Comparison of ENCODE assay signal across 10 mouse cellular contexts in the genomic region with DNA sequence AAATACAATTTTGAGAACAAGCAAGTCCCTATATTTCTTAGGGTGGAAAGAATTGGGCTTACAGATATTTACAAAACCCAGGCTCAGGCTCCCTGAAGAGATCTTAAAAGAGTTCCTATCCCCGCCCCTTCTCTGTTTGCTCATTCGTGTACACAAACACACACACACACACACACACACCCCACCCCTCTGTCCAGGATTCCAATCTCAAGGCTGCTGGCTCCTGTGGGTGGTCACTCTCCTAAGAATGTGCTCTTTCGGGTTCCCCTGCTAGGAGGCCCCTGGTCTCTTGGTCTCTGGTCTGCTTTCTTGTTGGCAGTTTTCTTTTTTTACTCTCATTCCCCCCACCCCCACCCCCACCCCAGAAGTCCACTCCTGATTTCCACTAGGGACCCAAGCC. TPM values are rescaled to one million over a fixed set of nuclear protein-coding genes. Genes with fewer than 3 reads are reported as not detected.
DNase-seq lines count a peak whose midpoint lies in the region; ATAC-seq lines count a peak whose summit lies in the region.
"Had no signal": no experiment of that assay in that cellular context is flagged by ENCODE, and none has a peak within 500 bp of the region (broad histone marks: within the 10 kb centered on the region; RNA-seq: fewer than 3 reads in every experiment).

No protein-coding gene starts in this region.

- H3K4me3 ChIP-seq in hindbrain, embryonic 14.5 days (replicated peaks; ENCODE audit: low read length), result no peak overlapping the region
- H3K4me3 ChIP-seq in midbrain, embryonic 11.5 days (ENCODE audit: low read depth, low read length), result no peak overlapping the region

- H3K27ac ChIP-seq in hindbrain, embryonic 14.5 days, result no peak overlapping the region
- H3K27ac ChIP-seq in midbrain, embryonic 11.5 days (ENCODE audit: low read depth, low read length), result no peak overlapping the region
- H3K27ac ChIP-seq: liver, embryonic 14.5 days had no signal

- H3K36me3 ChIP-seq in hindbrain, embryonic 14.5 days (replicated peaks; ENCODE audit: control insufficient read depth, insufficient read depth), result no peaks in the 10 kb centered on the region
- H3K36me3 ChIP-seq in midbrain, embryonic 11.5 days (ENCODE audit: control insufficient read depth, insufficient read depth, low read length), result no peaks in the 10 kb centered on the region

- intact Hi-C loops in heart, postnatal 36 days (cut with DNase I), result no loop called here

- peak overlapping the region; percentile 40 for H3K4me2 ChIP-seq in hindbrain, embryonic 14.5 days (replicated peaks)
- H3K4me2 ChIP-seq in midbrain, embryonic 11.5 days, result 0 out of 2 replicates have a peak overlapping the region, but pooled peaks have one; percentile 19

- H3K9ac ChIP-seq in hindbrain, embryonic 14.5 days, result no peak overlapping the region
- H3K9ac ChIP-seq in midbrain, embryonic 11.5 days (ENCODE audit: low read length), result no peak overlapping the region
- H3K9ac ChIP-seq: liver, embryonic 14.5 days had no signal

- 20% methylated on average over 3 of the region's 3 CpGs for WGBS in hindbrain, embryonic 14.5 days
- WGBS in midbrain, embryonic 11.5 days, result 24% methylated on average over 3 of the region's 3 CpGs

- peak; percentile 86 for DNase-seq in heart, adult 11 months
- no peak for DNase-seq in heart, postnatal 36 days
- DNase-seq in embryo, embryonic 11 days, result peak; percentile 62
- DNase-seq in hindbrain, embryonic 14.5 days (ENCODE audit: low spot score), result no peak
- peak; percentile 87 for DNase-seq in midbrain, embryonic 11.5 days (ENCODE audit: low spot score, missing footprints)
- DNase-seq in frontal cortex, postnatal 14 days (ENCODE audit: low spot score in 2 of 2), result no peak
- no peak for DNase-seq in spleen, postnatal 14 days (ENCODE audit: low spot score in 2 of 2)
- DNase-seq in ovary, adult 18-20 months (ENCODE audit: low spot score), result no peak
- DNase-seq: thymus, postnatal 36 days had no signal

- 0 out of 2 replicates have a peak, but pooled peaks cover 5% of the 10 kb centered on the region for H3K4me1 ChIP-seq in hindbrain, embryonic 14.5 days (replicated peaks; ENCODE audit: control insufficient read depth, insufficient read depth, low read length)
- H3K4me1 ChIP-seq in midbrain, embryonic 11.5 days (ENCODE audit: control insufficient read depth, insufficient read depth, low read length), result no peaks in the 10 kb centered on the region

- no peaks in the 10 kb centered on the region for H3K27me3 ChIP-seq in hindbrain, embryonic 14.5 days (ENCODE audit: control insufficient read depth, insufficient read depth, low read length)
- no peaks in the 10 kb centered on the region for H3K27me3 ChIP-seq in midbrain, embryonic 11.5 days (ENCODE audit: control insufficient read depth, insufficient read depth, low read length)

- H3K9me3 ChIP-seq in hindbrain, embryonic 14.5 days (ENCODE audit: control insufficient read depth, low read length), result no peaks in the 10 kb centered on the region
- H3K9me3 ChIP-seq in midbrain, embryonic 11.5 days (ENCODE audit: control insufficient read depth, low read length), result no peaks in the 10 kb centered on the region

- ATAC-seq in hindbrain, embryonic 14.5 days (ENCODE audit: low FRiP score), result no peak
- peak; percentile 24; the same call in 1 of the 2 replicates for ATAC-seq in midbrain, embryonic 11.5 days (ENCODE audit: low FRiP score)

RNA-seq across cellular contexts. Expression of gene Igf1r, which starts 41.7 kb away (rescaled TPM):
- 10 to 100 TPM; 15.4 to 21.1 TPM for total RNA-seq in heart, postnatal 36 days (2021)
- polyA plus RNA-seq in hindbrain, embryonic 14.5 days (2014; fragmentation: Nextera tagmentation; extraction: Ambion mirVana), result 18.3 and 21.0 TPM in 2 replicates
- 20.0 and 20.8 TPM in 2 replicates for polyA plus RNA-seq in midbrain, embryonic 11.5 days (2014; fragmentation: Nextera tagmentation; extraction: Ambion mirVana)

Comparison
In these comparisons a context has a peak if more than half of its experiments do, and no peak if none do; other contexts are left out.
1. DNase-seq: peak in heart, adult 11 months (single experiment), embryo, embryonic 11 days (single experiment) and midbrain, embryonic 11.5 days (single experiment); none in heart, postnatal 36 days (0 of 2), hindbrain, embryonic 14.5 days (single experiment), frontal cortex, postnatal 14 days (0 of 2), spleen, postnatal 14 days (0 of 2) and ovary, adult 18-20 months (single experiment).